Mouse (Mus musculus) C2C12 (cell line): Measurements from ENCODE around the gene Plekho2.

Source experiments
- CTCF ChIP-seq: IDR thresholded peaks from one replicate; pipeline ENCODE4 v1.5.1; 2011; ENCODE audit not compliant: control insufficient read depth, insufficient read depth, insufficient read length
- FOSL1 ChIP-seq: IDR thresholded peaks from one replicate; pipeline ENCODE4 v1.8.0; 2011; ENCODE audit warnings: mild to moderate bottlenecking, low read length; ENCODE audit not compliant: poor library complexity, insufficient read depth, severe bottlenecking
- MYOG ChIP-seq: IDR thresholded peaks from one replicate; pipeline ENCODE4 v1.6.1; 2011; ENCODE audit not compliant: control insufficient read depth, insufficient read length; ENCODE audit errors: extremely low read depth
- USF1 ChIP-seq: IDR thresholded peaks from one replicate; pipeline ENCODE4 v1.6.1; 2011; ENCODE audit warnings: low read depth, mild to moderate bottlenecking, control low read depth, moderate library complexity

DNA sequence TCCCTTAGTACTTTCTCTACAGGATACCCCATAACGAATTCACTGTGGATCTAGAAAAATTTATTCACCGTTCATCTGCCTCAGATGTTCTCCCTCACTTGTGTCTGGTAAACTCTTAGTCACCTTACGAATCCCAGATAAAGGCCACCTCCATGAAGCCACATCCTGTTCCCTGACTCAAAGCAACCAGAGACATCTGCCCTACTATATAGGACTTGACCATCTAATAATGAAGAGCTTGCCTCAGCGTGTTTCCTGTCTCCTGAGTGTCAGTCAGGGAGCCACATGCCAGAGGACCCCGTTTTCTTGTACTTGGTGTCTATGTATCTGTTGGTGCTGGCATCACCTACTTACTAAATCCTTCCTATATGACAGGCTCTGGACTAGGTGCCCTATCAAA is 30.2 kb downstream of the Plekho2 start:
- TF ChIP-seq USF1 (no peak), CTCF (no peak), FOSL1 (no peak), MYOG (no peak)
